Mouse (Mus musculus) hindbrain, embryonic 16.5 days (tissue): ENCODE measurements around the gene Zcchc10. TPM values are rescaled to one million over a fixed set of nuclear protein-coding genes. Genes with fewer than 3 reads are reported as not detected.
A peak's percentile ranks its signal among the peaks of the same experiment; 100 is the strongest.

Experiments
- ATAC-seq: fragments of 200-750 bp; cut with Nextera tagmentation; 2 replicates; pipeline ENCODE4 v1.8.0; 2017; ENCODE audit warnings: moderate TSS enrichment, moderate library complexity
- H3K27ac ChIP-seq: fragments of 300-500 bp; sonication (generic); 2 replicates; pipeline ENCODE4 v1.5.1; 2014; ENCODE audit warnings: low read depth, mild to moderate bottlenecking, control low read depth, low read length, moderate library complexity
- H3K27me3 ChIP-seq: fragments of 300-500 bp; sonication (generic); replicated peaks from 2 replicates; pipeline ENCODE4 v1.6.1; 2014; ENCODE audit warnings: low read length; ENCODE audit not compliant: control insufficient read depth, insufficient read depth
- H3K36me3 ChIP-seq: fragments of 300-500 bp; sonication (generic); 2 replicates; pipeline ENCODE4 v1.6.1; 2014; ENCODE audit warnings: mild to moderate bottlenecking, low read length, moderate library complexity, mixed read lengths; ENCODE audit not compliant: control insufficient read depth, insufficient read depth
- H3K4me1 ChIP-seq: fragments of 300-500 bp; sonication (generic); 2 replicates; pipeline ENCODE4 v1.6.1; 2014; ENCODE audit warnings: low read depth, low read length; ENCODE audit not compliant: control insufficient read depth, insufficient read depth
- H3K4me2 ChIP-seq: fragments of 300-500 bp; sonication (generic); 2 replicates; pipeline ENCODE4 v1.6.1; 2014; ENCODE audit warnings: mild to moderate bottlenecking, low read length, control low read depth, moderate library complexity
- H3K4me3 ChIP-seq: fragments of 300-500 bp; sonication (generic); 2 replicates; pipeline ENCODE4 v1.5.1; 2014; ENCODE audit warnings: mild to moderate bottlenecking, low read length, control low read depth, moderate library complexity
- H3K9ac ChIP-seq: fragments of 300-500 bp; sonication (generic); 2 replicates; pipeline ENCODE4 v1.6.1; 2014; ENCODE audit warnings: low read depth, mild to moderate bottlenecking, control low read depth, low read length, moderate library complexity
- H3K9me3 ChIP-seq: fragments of 300-500 bp; sonication (generic); 2 replicates; pipeline ENCODE4 v1.6.1; 2014; ENCODE audit warnings: mild to moderate bottlenecking, low read length, moderate library complexity; ENCODE audit not compliant: control insufficient read depth
- WGBS: fragments of 180-500 bp; shearing (Covaris S2); extraction: QIAGEN DNeasy Blood & Tissue Kit; methylation state at CpG from one replicate; pipeline ENCODE4 v1.1.7; 2014; 5-methylcytosine and 5-hydroxymethylcytosine counted together
- polyA plus RNA-seq: library from polyadenylated mRNA; unstranded; fragments of >200 nt; fragmentation: Nextera tagmentation; extraction: Ambion mirVana; gene quantifications from 2 replicates; pipeline ENCODE4 v1.2.1, GENCODE M21; 2015

The Zcchc10 gene
- polyA plus RNA-seq, 1 experiment from 2014 or later: 11.9 TPM

DNA sequence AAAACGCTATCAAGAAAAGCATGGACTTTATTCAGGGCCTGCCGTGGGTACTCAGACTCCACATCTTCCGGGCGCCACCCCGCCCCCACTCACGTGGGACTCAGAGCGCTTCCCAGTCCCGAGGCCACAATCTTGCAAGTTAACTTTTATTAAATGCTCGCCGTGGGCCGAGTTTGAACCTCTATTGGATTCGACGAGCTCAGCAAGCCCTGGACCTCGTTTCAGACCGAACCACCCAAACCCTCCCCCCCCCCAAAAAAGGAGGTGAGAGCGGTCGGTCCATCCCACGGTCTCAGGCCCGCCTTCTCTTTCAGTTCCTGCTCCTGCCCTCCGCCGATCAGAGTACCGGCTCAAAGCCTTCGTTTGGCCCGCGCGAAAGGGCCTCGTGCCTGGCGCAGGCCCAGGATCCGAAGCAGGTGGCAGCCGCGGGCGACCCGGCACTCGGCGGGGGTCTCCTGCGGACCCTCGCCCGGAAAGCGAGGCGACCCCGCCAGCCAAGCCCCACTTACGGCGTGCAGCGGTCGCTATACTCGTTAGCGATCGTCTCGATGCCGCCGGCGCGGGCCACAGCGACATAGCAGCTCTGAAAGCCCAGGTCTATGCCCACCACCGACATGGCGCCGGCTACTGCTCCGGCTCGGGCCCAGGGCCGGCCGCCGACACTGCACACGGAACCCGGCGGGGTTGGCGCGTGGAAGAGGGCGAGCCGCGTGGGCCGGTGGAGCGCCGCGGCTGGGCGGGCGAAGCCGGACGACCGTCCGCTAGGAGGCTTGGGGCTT, 24.7 kb upstream of the Zcchc10 start:
- under 1% methylated on average over 72 of the region's 80 CpGs for WGBS
- Histone ChIP-seq H3K9me3 (no peaks in the 10 kb centered on the region), H3K27me3 (no peaks in the 10 kb centered on the region), H3K36me3 (no peaks in the 10 kb centered on the region), H3K4me2 (peak overlapping the region; percentile 92), H3K4me3 (peak overlapping the region; percentile 89), H3K4me1 (peaks cover 31% of the 10 kb centered on the region), H3K9ac (peak overlapping the region; percentile 95), H3K27ac (peak overlapping the region; percentile 94)
- ATAC-seq: peak; percentile 77

DNA sequence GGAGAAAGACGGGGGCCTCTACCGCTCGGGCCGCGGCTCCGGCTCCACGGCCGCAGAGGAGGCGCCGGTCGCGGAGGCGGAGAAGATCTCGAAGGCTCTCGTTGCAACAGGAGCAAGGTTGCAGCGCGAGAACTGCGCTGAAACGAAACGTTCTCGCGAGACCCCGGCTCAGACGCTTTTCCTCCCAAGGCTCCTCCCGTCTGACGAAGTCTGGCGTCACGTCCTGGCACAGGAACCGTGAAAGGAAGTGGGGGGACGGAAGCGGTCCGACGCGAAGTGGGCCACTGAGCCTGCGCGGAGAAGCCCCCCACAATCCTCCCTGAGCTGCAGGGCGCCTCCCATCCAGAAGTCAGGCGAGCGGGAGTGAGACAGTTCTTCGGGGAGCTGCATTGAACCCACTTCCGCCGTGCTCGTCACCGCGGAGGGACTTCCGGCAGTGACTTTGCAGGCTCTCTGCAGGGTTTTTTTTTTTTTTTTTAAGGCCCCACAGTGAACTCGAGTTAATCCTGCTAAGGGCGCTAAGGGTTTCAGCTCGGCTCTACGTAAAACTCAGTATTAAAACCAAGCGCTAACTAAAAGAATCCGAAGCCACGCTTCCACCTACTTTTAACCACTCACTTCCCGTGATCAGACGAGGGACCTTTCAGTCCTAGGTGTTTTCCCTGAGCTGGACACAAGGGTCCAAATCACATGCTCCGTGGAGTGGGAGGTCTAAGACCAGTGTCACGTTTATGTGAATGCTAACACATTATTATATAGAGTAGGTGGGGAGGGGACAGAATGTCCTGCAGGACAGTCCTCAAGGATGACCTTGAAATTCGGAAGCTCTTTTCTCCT, 23.9 kb upstream of the Zcchc10 start, which contains the start of gene Hspa4:
Gene Hspa4, minus strand, starts transcription at position 128 of the 837 bp plus-strand sequence.
- Histone ChIP-seq H3K4me3 (peak within 1 kb of the TSS; percentile 89), H3K9ac (peak within 1 kb of the TSS; percentile 95), H3K36me3 (no peaks in the 10 kb centered on the region), H3K27ac (peak within 1 kb of the TSS; percentile 94), H3K9me3 (no peaks in the 10 kb centered on the region), H3K4me2 (peak within 1 kb of the TSS; percentile 92), H3K27me3 (no peaks in the 10 kb centered on the region), H3K4me1 (peaks cover 31% of the 10 kb centered on the region)
- peak; percentile 98 for ATAC-seq
- under 1% methylated on average over 58 of the region's 58 CpGs for WGBS

DNA sequence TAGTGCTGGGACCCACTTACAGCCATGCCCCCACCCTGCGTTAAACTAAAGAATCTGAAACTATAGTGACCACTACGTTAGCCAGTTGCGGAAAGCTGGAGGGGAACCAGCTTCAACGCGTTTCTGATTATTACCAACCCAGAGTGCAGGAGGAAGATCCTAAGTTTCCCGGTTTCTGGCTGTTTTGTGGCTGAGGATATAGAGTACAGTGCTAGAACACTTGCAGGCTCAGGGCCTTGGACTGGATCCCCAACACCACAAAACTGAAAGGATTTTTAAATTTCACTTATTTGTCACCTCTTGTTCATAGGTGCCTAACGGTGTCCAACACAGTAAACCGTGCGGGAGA, 23.3 kb upstream of the Zcchc10 start:
- H3K9ac ChIP-seq: peak overlapping the region; percentile 70
- peak overlapping the region; percentile 94 for H3K27ac ChIP-seq
- 59% methylated on average over 9 of the region's 9 CpGs for WGBS
- H3K4me1 ChIP-seq: peaks cover 31% of the 10 kb centered on the region
- ATAC-seq: no peak
- peak overlapping the region; percentile 89 for H3K4me3 ChIP-seq
- H3K9me3 ChIP-seq: no peaks in the 10 kb centered on the region
- no peaks in the 10 kb centered on the region for H3K36me3 ChIP-seq
- peak overlapping the region; percentile 83 for H3K4me2 ChIP-seq
- H3K27me3 ChIP-seq: no peaks in the 10 kb centered on the region

DNA sequence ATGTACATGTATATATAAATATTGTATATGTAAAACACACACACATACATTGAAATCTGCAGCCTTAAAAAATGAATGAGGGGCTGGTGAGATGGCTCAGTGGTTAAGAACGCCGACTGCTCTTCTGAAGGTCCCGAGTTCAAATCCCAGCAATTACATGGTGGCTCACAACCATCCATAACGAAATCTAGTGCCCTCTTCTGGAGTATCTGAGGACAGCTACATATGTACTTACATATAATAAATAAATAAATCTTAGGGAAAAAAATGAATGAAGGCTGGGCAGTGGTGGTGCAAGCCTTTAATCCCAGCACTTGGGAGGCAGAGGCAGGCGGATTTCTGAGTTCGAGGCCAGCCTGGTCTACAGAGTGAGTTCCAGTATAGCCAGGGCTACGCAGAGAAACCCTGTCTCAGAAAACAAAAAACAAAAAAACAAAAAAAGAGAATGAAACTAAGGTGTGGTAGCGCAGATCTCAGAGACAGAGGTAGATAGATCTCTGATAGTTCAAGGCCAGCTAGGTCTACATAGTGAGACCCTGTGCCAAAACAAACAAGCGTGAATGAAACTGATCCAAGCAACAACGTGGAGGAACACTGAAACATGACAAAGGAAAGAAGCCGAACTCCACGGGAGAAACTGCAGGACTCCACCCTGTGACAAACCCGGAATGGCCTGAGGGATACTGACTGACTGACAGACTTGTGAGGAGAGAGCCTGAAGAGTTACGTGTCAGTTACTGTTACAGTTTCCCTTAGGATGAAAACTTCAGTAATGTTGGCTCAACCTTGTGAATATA, 20.2 kb upstream of the Zcchc10 start:
- ATAC-seq: no peak

GRCm38 (mm10) chr11:53306965-53307364, 17.5 kb upstream of the Zcchc10 start:
- H3K9me3 ChIP-seq: no peaks in the 10 kb centered on the region
- WGBS: 91% methylated on average over 2 of the region's 2 CpGs
- no peak overlapping the region for H3K9ac ChIP-seq
- no peak overlapping the region for H3K4me3 ChIP-seq
- H3K4me1 ChIP-seq: no peaks in the 10 kb centered on the region
- no peaks in the 10 kb centered on the region for H3K27me3 ChIP-seq
- no peaks in the 10 kb centered on the region for H3K36me3 ChIP-seq
- ATAC-seq: no peak
- H3K27ac ChIP-seq: no peak overlapping the region
- no peak overlapping the region for H3K4me2 ChIP-seq

More for the DNA sequence above, 20.2 kb upstream of the Zcchc10 start:
- H3K27ac ChIP-seq: no peak overlapping the region
- no peak overlapping the region for H3K4me3 ChIP-seq
- WGBS: 85% methylated on average over 14 of the region's 14 CpGs
- no peaks in the 10 kb centered on the region for H3K27me3 ChIP-seq
- H3K4me1 ChIP-seq: peaks cover 8% of the 10 kb centered on the region
- no peaks in the 10 kb centered on the region for H3K9me3 ChIP-seq
- no peak overlapping the region for H3K9ac ChIP-seq
- no peak overlapping the region for H3K4me2 ChIP-seq
- H3K36me3 ChIP-seq: no peaks in the 10 kb centered on the region

- no peaks in the 10 kb centered on the region for H3K36me3 ChIP-seq
- no peaks in the 10 kb centered on the region for H3K27me3 ChIP-seq
- 70% methylated on average over 10 of the region's 10 CpGs for WGBS
- H3K4me1 ChIP-seq: no peaks in the 10 kb centered on the region
- no peak overlapping the region for H3K4me3 ChIP-seq
- no peak overlapping the region for H3K9ac ChIP-seq
- H3K4me2 ChIP-seq: no peak overlapping the region
- no peak overlapping the region for H3K27ac ChIP-seq
- H3K9me3 ChIP-seq: no peaks in the 10 kb centered on the region
- no peak for ATAC-seq
Measured at GRCm38 (mm10) chr11:53307558-53308065, 16.9 kb upstream of the Zcchc10 start.

DNA sequence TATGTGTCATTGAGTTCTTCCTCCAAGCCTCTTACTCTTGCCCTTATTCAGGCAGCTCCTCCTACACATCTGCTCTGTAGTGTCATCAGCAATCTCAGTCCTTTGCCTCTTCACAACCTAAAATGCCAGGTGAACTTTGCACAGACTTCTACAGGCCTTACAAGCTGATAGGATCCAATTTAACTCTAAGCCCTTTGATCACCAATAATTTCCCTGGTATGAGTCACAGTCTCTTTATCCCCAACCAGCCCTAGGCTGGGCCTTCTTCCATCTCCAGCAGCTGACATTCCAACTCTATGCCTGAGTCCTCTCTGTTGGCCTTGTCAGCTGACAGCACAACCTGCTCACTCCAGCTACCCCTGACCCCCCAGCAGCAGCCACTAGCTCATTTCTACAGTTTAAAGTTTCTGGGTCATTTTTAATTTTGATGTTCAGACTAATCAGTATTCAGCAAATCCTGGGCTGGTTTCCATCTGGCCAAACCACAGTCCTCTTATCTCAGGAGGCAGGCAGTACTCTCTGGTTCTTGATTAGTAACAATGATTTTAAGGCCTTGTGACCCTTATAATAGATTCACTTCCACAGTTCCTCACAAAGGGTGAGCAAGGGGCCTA, 16.1 kb upstream of the Zcchc10 start:
- no peak overlapping the region for H3K4me3 ChIP-seq
- H3K9ac ChIP-seq: no peak overlapping the region
- no peaks in the 10 kb centered on the region for H3K27me3 ChIP-seq
- no peak for ATAC-seq
- no peaks in the 10 kb centered on the region for H3K9me3 ChIP-seq
- no peaks in the 10 kb centered on the region for H3K36me3 ChIP-seq
- no peak overlapping the region for H3K4me2 ChIP-seq
- no peak overlapping the region for H3K27ac ChIP-seq
- no peaks in the 10 kb centered on the region for H3K4me1 ChIP-seq

GRCm38 (mm10) chr11:53308884-53309310, 15.6 kb upstream of the Zcchc10 start:
- no peaks in the 10 kb centered on the region for H3K9me3 ChIP-seq
- H3K9ac ChIP-seq: no peak overlapping the region
- no peak overlapping the region for H3K4me2 ChIP-seq
- no peaks in the 10 kb centered on the region for H3K4me1 ChIP-seq
- no peak overlapping the region for H3K27ac ChIP-seq
- no peaks in the 10 kb centered on the region for H3K27me3 ChIP-seq
- WGBS: 56% methylated on average over 2 of the region's 2 CpGs
- H3K4me3 ChIP-seq: no peak overlapping the region
- no peak for ATAC-seq
- no peaks in the 10 kb centered on the region for H3K36me3 ChIP-seq
